Mouse (Mus musculus): ENCODE measurements at regions not wholly inside any gene's neighbourhood (a gene's known extent, or its start where the extent isn't known, plus 50 kb on each side); places are given as distances from the start of the nearest gene placed in this dataset.

GRCm38 (mm10) chr15:48904687-48905086 lies 4980.0 kb upstream of the Gm7489 start:
- in situ Hi-C loops (cut with MboI; ENCODE audit: low pct_ligation_motif_present, low pct_unique_long_range_greater_than_20kb, low sequenced_read_pairs) (no loop called here), dilution Hi-C loops (cut with MboI; ENCODE audit: extremely low pct_ligation_motif_present, extremely low pct_unique_long_range_greater_than_20kb, low sequenced_read_pairs) (no loop called here)
- Histone ChIP-seq H3K9ac (ENCODE audit: insufficient read depth, low read depth) (no peak overlapping the region), H3K4me1 (ENCODE audit: control insufficient read depth in 1 of 2, insufficient read depth in 2 of 2) (no peaks in the 10 kb centered on the region), H3K36me3 (replicated peaks in 1 of 2; ENCODE audit: control insufficient read depth in 1 of 2, insufficient read depth in 1 of 2, low read length in 1 of 2) (no peaks in the 10 kb centered on the region), H3K27me3 (replicated peaks) (no peaks in the 10 kb centered on the region), H3K4me3 (replicated peaks in 1 of 3; ENCODE audit: low read depth in 2 of 3, low read length in 2 of 3, poor library complexity in 1 of 3) (no peak overlapping the region), H3K9me3 (replicated peaks; ENCODE audit: low read length) (peaks cover 37% of the 10 kb centered on the region), H3K79me2 (replicated peaks; ENCODE audit: control insufficient read depth, extremely low read depth, insufficient read depth, poor library complexity, severe bottlenecking) (no peaks in the 10 kb centered on the region), H3K4me2 (ENCODE audit: insufficient read depth, low read depth, poor library complexity, severe bottlenecking) (no peak overlapping the region), H3K27ac (ENCODE audit: insufficient read depth, low read depth) (no peak overlapping the region)
- TF ChIP-seq MXI1 (IDR thresholded peaks at IDR 0.05; ENCODE audit: low read depth, low read length) = no peak
- no peak for TF ChIP-seq TCF12 (IDR thresholded peaks at IDR 0.05; ENCODE audit: low read depth, low read length)
- TF ChIP-seq GABPA (IDR thresholded peaks at IDR 0.05; ENCODE audit: insufficient replicate concordance, low read depth, low read length) = no peak
- TF ChIP-seq USF1 (IDR thresholded peaks at IDR 0.05; ENCODE audit: low read depth, low read length) = no peak
- no peak for TF ChIP-seq POLR2A (IDR thresholded peaks at IDR 0.05; ENCODE audit: low read depth, low read length)
- TF ChIP-seq MAZ (IDR thresholded peaks at IDR 0.05; ENCODE audit: low read depth, low read length) = no peak
- TF ChIP-seq E2F4 (IDR thresholded peaks at IDR 0.05; ENCODE audit: insufficient replicate concordance, low read depth, low read length) = no peak
- TF ChIP-seq HCFC1 (IDR thresholded peaks at IDR 0.05; ENCODE audit: low read depth, low read length) = no peak
- TF ChIP-seq ZKSCAN1 (IDR thresholded peaks at IDR 0.05; ENCODE audit: borderline replicate concordance, low read depth, low read length) = no peak
- TF ChIP-seq MEF2A (IDR thresholded peaks at IDR 0.05; ENCODE audit: borderline replicate concordance, low read depth, low read length) = no peak
- TF ChIP-seq NELFE (IDR thresholded peaks at IDR 0.05; ENCODE audit: low read depth, low read length) = no peak
- TF ChIP-seq MYC (IDR thresholded peaks at IDR 0.05; ENCODE audit: low read depth, low read length) = no peak
- no peak for TF ChIP-seq TBP (conservative IDR thresholded peaks at IDR 0.05; ENCODE audit: low read depth, low read length)
- no peak for TF ChIP-seq EP300 (IDR thresholded peaks at IDR 0.05; ENCODE audit: low read length)
- no peak for TF ChIP-seq BHLHE40 (IDR thresholded peaks at IDR 0.05; ENCODE audit: low read depth, low read length)
- TF ChIP-seq ZNF384 (IDR thresholded peaks at IDR 0.05; ENCODE audit: low read depth, low read length) = no peak
- DNase-seq (ENCODE audit: extremely low read depth) = no peak

DNA sequence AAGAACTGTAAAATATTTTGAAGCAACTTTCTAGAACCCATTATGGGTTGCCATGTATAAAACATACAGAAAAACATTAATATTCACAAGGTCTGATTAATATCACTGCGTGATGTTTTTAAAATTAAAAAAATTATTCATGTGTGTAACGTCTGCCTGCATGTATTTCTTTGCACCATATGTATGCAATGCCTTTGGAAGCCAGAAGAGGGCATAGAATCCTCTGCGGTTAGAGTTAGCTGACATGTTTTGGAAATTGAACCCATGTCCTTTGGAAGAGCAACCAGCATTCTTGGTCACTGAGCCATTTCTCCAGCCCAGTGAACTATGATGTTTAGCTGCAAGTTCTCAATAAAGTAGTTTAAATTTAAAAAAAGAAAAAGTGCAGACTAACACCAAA lies 4958.8 kb upstream of the Gm7489 start:
- Histone ChIP-seq H3K27ac (ENCODE audit: insufficient read depth, low read depth) (no peak overlapping the region), H3K4me1 (ENCODE audit: control insufficient read depth in 1 of 2, insufficient read depth in 2 of 2) (no peaks in the 10 kb centered on the region), H3K36me3 (replicated peaks in 1 of 2; ENCODE audit: control insufficient read depth in 1 of 2, insufficient read depth in 1 of 2, low read length in 1 of 2) (no peaks in the 10 kb centered on the region), H3K27me3 (replicated peaks) (no peaks in the 10 kb centered on the region), H3K4me2 (ENCODE audit: insufficient read depth, low read depth, poor library complexity, severe bottlenecking) (no peak overlapping the region), H3K9ac (ENCODE audit: insufficient read depth, low read depth) (no peak overlapping the region), H3K9me3 (replicated peaks; ENCODE audit: low read length) (peaks cover 32% of the 10 kb centered on the region), H3K79me2 (replicated peaks; ENCODE audit: control insufficient read depth, extremely low read depth, insufficient read depth, poor library complexity, severe bottlenecking) (no peaks in the 10 kb centered on the region), H3K4me3 (replicated peaks in 1 of 3; ENCODE audit: low read depth in 2 of 3, low read length in 2 of 3, poor library complexity in 1 of 3) (no peak overlapping the region)
- no peak for TF ChIP-seq TBP (conservative IDR thresholded peaks at IDR 0.05; ENCODE audit: low read depth, low read length)
- TF ChIP-seq USF1 (IDR thresholded peaks at IDR 0.05; ENCODE audit: low read depth, low read length) = no peak
- no peak for TF ChIP-seq E2F4 (IDR thresholded peaks at IDR 0.05; ENCODE audit: insufficient replicate concordance, low read depth, low read length)
- TF ChIP-seq MAZ (IDR thresholded peaks at IDR 0.05; ENCODE audit: low read depth, low read length) = no peak
- no peak for TF ChIP-seq IRF4 (IDR thresholded peaks at IDR 0.05; ENCODE audit: low read depth, low read length)
- dilution Hi-C loops (cut with MboI; ENCODE audit: extremely low pct_ligation_motif_present, extremely low pct_unique_long_range_greater_than_20kb, low sequenced_read_pairs) = no loop called here
- in situ Hi-C loops (cut with MboI; ENCODE audit: low pct_ligation_motif_present, low pct_unique_long_range_greater_than_20kb, low sequenced_read_pairs) = no loop called here
- no peak for DNase-seq (ENCODE audit: extremely low read depth)

Measured in CH12.LX (cell line).